In genomic region chr2:65611887-65612286, GRCm38 (mm10) we compare ENCODE assay signal across 19 mouse cellular contexts. TPM values are rescaled to one million over a fixed set of nuclear protein-coding genes. Genes with fewer than 3 reads are reported as not detected.
"Had no signal": no experiment of that assay in that cellular context is flagged by ENCODE, and none has a peak within 500 bp of the region (broad histone marks: within the 10 kb centered on the region; RNA-seq: fewer than 3 reads in every experiment).

No protein-coding gene starts in this region.

- H3K27ac ChIP-seq: lung, embryonic 15.5 days; macrophage; midbrain, embryonic 13.5 days; midbrain, embryonic 15.5 days; neural tube, embryonic 12.5 days; stomach, embryonic 15.5 days; stomach, postnatal 0 days had no signal

- H3K4me3 ChIP-seq: lung, embryonic 15.5 days; megakaryocyte, embryonic 14.5 days; midbrain, embryonic 13.5 days; midbrain, embryonic 15.5 days; neural tube, embryonic 12.5 days; stomach, embryonic 15.5 days had no signal

- ATAC-seq: lung, postnatal 0 days; midbrain, embryonic 13.5 days; midbrain, embryonic 15.5 days had no signal

- DNase-seq: lung, adult 2 months; lung, postnatal 14 days; lung, postnatal 36 days; right cerebral cortex, postnatal 14 days; thymus, adult 18-20 months; thymus, postnatal 14 days; thymus, postnatal 36 days had no signal

RNA-seq across cellular contexts. Expression of gene Scn2a, which starts 8.7 kb away (rescaled TPM):
- total RNA-seq: megakaryocyte progenitor cell, adult 5-6 weeks; monocyte, adult 5-6 weeks; neutrophil, adult 5-6 weeks had no signal

RNA-seq across cellular contexts. Expression of gene Scn3a, which starts 44.5 kb away (rescaled TPM):
- total RNA-seq: megakaryocyte progenitor cell, adult 5-6 weeks; monocyte, adult 5-6 weeks; neutrophil, adult 5-6 weeks had no signal
